Mouse (Mus musculus): ENCODE data around the gene Pabpn1.

- TF ChIP-seq CTCF (conservative IDR thresholded peaks at IDR 0.05; ENCODE audit: low read length) (no peak), NANOG (IDR thresholded peaks at IDR 0.05; ENCODE audit: borderline replicate concordance, low read length) (no peak)
Measured at GRCm38 (mm10) chr14:54912109-54912850, 20.0 kb downstream of the Pabpn1 start.
